Mouse (Mus musculus) cerebellum, adult 18-20 months (tissue): ENCODE measurements around the gene Brat1.

Experiments
- DNase-seq, 2 experiments: peaks; one replicate each; pipeline ENCODE4 v3.0.0; 2021

The Brat1 gene

GRCm38 (mm10) chr5:140702618-140703175, 2.1 kb upstream of the Brat1 start:
- DNase-seq, result peak in 1 of 2 experiments; percentile 31

GRCm38 (mm10) chr5:140703480-140704377, 1.1 kb upstream of the Brat1 start:
- peak; percentile 17 for DNase-seq

- peak in 1 of 2 experiments; percentile 14 for DNase-seq
Observed at GRCm38 (mm10) chr5:140705501-140706171, 825 bp downstream of the Brat1 start.

- no peak for DNase-seq
Observed at GRCm38 (mm10) chr5:140710315-140710714, 5.5 kb downstream of the Brat1 start.

GRCm38 (mm10) chr5:140711040-140711439, 6.2 kb downstream of the Brat1 start:
- DNase-seq, result no peak

- DNase-seq, result no peak
Observed at GRCm38 (mm10) chr5:140720773-140721172, 16.0 kb downstream of the Brat1 start.

- DNase-seq, result no peak
Observed at GRCm38 (mm10) chr5:140722121-140722520, 17.3 kb downstream of the Brat1 start.

GRCm38 (mm10) chr5:140723822-140724221, 19.0 kb downstream of the Brat1 start, which contains the start of gene Amz1:
Gene Amz1, plus strand, starts transcription at chr5:140724127.
- DNase-seq, result no peak

- peak in 1 of 2 experiments; percentile 19 for DNase-seq
Observed at GRCm38 (mm10) chr5:140726062-140726839, 21.4 kb downstream of the Brat1 start.

GRCm38 (mm10) chr5:140726946-140727740, 22.3 kb downstream of the Brat1 start:
- DNase-seq, result no peak

- no peak for DNase-seq
Observed at GRCm38 (mm10) chr5:140731040-140731797, 26.4 kb downstream of the Brat1 start.

- no peak for DNase-seq
Observed at GRCm38 (mm10) chr5:140732195-140732594, 27.4 kb downstream of the Brat1 start.

GRCm38 (mm10) chr5:140733336-140733735, 28.5 kb downstream of the Brat1 start:
- DNase-seq, result no peak

GRCm38 (mm10) chr5:140735297-140735696, 30.5 kb downstream of the Brat1 start:
- DNase-seq, result no peak

- no peak for DNase-seq
Observed at GRCm38 (mm10) chr5:140736166-140736565, 31.4 kb downstream of the Brat1 start.

GRCm38 (mm10) chr5:140739813-140740212, 35.0 kb downstream of the Brat1 start:
- no peak for DNase-seq

GRCm38 (mm10) chr5:140741040-140741439, 36.2 kb downstream of the Brat1 start:
- DNase-seq, result no peak

- DNase-seq, result no peak
Observed at GRCm38 (mm10) chr5:140741877-140742276, 37.1 kb downstream of the Brat1 start.

- no peak for DNase-seq
Observed at GRCm38 (mm10) chr5:140743706-140744131, 38.9 kb downstream of the Brat1 start.

GRCm38 (mm10) chr5:140748425-140748824, 43.6 kb downstream of the Brat1 start:
- no peak for DNase-seq
